Mouse (Mus musculus) embryo, embryonic 10 days (tissue): ENCODE data around the gene Egfr.
A peak's percentile ranks its signal among the peaks of the same experiment; 100 is the strongest.

Source experiments
- DNase-seq: peaks from one replicate; pipeline ENCODE4 v3.0.0-alpha.2; 2015; ENCODE audit warnings: low spot score

The Egfr gene

DNA sequence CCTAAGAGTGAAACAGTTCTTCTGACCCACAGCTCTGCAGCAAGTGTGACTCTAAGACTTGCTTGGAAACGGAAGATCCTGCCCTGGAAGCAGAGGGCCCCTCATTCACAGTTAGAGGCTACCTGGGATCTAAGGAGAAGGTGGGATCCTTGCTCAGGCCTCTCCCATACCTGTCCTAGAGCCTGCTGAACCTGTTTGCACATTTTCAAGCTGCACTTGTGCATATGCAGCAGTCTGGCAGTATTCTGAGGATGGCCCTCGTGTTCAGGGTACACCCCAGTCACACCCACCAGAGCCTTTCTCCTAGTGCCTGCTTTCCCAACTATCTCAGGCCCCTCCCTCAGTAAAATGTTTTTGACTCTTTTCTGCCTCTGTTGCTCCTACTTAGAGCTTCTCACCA lies 29.6 kb downstream of the Egfr start:
- no peak for DNase-seq

DNA sequence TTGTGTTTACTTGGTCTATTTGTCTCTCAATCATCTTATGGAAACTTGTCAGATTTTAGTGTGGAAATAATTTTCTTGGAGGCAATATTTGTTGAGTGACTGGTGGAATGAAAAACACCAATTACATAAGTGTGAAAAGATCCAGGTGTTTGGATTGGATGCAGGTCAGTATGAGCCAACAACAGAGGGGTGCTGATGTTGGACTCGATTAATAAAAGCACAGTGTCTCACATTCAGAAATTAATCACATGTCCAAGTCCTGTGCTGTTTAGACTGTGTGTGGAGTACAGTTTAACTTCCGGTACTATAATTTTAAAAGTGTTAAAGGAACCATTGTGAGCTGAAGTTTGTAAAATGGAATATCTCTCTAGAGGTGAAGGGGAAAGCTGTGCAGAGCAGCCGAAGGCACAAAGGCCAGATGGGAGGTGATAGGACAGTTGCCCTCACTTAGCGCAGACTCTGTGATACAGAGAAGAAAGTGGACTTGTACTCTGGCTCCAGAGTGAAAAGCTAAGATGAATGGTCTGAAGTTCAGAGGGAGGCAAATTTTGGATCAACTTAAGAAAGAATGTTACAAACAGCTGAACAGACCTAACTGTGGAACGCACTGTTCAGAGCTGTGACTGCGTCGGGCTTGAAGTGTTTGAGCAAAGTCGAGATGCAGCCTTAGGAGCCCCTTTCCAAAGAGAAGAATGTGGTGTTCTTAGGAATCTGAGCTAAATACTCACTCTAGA lies 32.1 kb downstream of the Egfr start:
- no peak for DNase-seq

DNA sequence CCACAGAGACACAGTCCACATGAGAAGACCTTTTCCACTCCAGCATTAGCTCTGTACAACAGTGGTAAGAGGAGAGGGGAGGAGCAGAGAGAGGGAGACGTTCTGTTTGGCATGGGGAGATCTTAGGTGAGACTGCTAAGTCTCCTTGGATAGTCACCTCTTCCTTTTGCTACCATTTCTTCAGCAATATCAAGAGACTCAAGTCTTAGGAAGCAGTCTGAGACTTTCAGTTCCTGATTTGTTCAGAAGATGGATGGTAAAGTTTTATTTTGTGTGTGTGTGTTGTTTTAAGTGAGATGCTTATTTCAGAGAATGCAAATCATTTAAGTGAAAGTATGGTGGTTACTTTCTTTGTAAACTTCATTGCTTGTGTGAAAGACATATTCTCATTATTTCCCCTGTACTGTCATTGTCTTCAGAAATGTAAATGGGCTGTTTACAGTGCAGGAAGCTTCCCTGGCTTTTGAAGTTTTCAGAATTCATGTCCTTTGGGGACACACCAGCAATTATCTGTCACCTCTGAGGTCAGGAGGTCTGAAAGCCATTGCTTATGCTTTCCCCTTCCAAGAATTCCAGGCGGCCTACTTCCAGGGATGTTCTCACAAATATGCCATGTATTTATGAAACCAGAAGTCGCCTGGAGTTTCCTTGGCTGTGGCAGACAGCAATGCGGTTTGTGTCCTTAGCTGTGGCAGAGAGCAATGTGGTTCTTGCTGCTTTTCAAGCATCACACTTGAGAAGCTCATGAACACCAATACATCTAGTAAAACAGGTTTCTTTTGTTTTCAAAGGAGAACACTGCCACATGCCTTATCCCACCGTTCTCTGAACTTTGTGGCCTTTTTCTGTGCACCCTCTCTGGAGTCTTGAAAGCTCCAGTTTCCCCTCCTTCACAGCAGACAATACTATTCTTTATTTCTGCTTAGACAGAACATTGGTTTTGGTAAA lies 40.9 kb downstream of the Egfr start:
- DNase-seq: peak; percentile 50

DNA sequence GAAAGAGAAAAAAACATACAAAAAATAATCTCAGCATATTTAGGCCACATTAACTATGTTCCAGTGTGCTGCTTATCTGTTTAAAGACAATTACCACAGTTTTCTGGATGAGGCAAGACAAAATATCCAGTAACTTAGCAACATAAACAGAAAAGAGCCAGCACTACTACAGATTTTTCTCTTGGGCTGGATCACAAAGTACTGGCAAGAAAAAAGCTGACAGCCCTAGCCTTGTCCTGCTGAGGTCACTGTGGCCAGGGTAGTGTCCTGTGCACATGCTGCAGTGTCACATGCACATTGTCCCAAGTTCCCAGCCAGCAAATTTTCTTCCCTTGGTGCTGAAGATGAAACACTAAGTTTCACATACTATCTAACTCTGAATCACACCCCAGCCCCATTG lies 43.0 kb downstream of the Egfr start:
- no peak for DNase-seq

DNA sequence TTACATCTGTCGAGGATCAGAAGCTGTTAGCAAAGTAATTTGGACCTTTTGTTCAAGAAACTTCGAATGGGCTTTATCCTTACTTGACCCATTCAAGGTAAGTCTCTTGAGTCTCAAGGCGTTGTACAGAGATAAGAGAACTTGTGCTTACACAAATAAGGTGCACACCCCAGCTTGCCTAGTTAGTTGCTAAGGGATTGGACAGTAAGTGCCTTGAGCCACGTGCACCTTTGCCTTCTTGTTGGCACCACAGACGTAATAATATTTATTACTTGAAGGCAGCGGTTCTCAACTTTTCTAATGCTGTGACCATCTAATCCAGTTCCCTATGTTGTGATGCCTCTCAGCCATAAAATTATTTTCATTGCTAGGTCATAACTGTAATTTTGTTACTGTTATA lies 43.5 kb downstream of the Egfr start:
- no peak for DNase-seq

DNA sequence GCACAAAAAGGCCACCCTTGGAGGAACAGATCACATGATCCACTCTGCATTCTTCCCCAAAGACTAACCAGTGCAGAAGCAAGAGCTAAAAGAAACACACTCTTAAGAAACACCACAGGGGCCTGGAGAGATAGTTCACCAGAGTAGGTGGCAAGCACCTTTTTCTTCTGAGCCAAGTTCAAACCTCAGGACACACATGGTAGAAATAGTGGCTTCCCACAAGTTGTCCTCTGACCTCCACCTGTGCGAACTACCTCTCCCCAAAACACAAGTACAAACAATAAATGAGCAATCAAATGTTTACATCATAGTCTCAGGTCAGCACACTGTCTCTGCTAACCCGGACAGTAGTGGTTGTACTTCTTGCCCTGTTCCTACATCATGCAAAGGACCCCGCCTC lies 45.5 kb downstream of the Egfr start:
- no peak for DNase-seq

- DNase-seq: no peak
Observed at GRCm38 (mm10) chr11:16798136-16798535, 46.1 kb downstream of the Egfr start.

DNA sequence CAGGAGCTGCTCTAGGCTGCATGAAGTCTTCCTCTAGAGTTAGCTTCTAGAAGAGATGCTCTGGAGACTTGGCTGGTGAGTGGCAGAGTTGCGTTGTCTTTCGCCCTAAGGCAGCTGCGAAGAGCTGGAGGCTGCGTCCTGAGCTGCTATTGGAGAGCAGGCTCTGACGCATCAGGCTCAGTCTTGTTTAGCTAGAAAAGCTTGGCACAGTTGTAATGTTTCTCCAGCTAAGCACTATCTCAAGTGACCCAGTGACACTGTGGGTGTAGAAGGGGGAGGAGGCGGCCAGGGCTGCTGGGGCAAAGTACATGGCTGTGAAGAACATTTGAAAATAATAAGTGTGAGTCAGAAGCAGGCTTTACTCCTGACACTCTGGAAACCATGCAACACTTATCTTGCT lies 48.5 kb downstream of the Egfr start:
- no peak for DNase-seq

- no peak for DNase-seq
Observed at GRCm38 (mm10) chr11:16802668-16803067, 50.7 kb downstream of the Egfr start.

GRCm38 (mm10) chr11:16804016-16804415 lies 52.0 kb downstream of the Egfr start:
- no peak for DNase-seq

GRCm38 (mm10) chr11:16805886-16806285 lies 53.9 kb downstream of the Egfr start:
- no peak for DNase-seq

DNA sequence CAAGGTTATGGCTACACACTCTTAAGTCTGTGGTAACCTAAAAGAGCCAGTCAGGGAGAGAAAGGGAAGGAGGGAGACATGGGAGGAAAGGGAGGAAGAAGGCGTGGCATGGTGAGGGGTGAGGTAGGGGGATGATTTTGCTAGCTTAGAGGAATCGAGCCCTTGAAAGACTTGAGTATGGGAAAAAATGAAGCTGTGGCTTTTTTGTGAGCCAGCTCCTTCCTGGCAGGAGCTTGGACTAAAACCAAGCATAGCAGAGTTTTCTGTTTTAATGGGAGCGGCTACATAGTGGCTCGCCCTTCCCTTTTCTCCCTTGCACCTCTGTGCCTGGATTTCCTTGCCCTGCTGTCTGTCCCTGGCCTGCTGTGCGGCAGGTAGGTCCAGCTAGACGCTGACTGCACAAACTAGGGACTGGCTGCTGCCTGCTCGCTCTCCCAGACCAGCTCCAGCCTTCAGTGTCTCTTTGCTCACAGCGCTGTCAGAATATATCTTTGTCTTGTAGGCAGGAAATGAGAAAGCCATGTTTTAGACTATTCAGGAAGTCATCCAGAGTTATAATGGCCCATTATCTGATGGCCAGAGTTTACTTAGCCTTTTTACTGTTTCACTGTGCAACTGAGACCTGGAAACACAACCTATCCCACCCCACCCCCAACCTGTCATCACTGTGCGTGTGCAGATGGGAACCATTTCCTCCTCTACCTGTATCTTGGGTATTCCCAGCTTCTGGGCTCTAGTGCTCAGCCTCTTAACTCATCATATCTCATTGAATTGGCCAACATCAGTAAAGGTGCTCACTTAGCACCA lies 57.4 kb downstream of the Egfr start:
- DNase-seq: no peak

DNA sequence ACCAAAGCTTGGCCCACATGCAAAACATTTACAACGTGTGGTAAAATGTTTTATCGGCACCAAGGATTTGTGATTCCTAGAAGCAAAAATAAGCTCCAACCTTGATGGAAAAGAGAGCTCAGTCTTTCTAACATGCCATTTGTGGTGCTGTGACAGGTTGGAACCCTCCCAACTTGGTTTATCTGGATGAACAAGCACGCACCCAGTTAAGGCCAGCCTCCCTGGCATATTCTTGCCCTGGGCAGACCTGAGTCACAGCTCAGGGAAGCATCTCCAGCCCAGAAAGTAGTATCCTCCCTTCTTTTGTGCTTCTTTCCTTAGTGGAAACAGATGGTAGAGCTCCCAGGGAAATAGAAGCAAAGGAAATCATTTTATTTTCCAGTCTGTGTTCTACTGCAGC lies 58.1 kb downstream of the Egfr start:
- no peak for DNase-seq

- DNase-seq: no peak
Observed at GRCm38 (mm10) chr11:16813298-16813697, 61.3 kb downstream of the Egfr start.

DNA sequence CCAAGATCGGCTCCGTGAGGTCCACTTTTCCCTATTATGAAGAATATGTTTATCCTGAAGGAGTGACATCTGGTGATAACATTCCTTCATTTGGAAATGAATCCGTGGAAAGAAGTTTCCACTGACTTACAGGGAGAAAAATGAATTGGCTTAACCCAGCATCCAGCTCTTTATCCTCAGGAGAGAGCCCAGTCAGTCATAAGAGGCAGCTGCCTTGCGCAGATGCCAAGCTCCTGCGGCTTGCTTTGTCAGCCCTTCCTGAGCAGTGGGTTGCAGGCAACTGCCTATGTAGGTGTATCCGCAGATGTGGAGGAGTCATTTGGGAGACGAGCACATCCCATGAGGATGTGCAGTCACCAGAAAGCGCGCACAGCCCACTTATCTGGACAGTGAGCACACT lies 64.4 kb downstream of the Egfr start:
- DNase-seq: no peak

- no peak for DNase-seq
Observed at GRCm38 (mm10) chr11:16817336-16818034, 65.5 kb downstream of the Egfr start.

DNA sequence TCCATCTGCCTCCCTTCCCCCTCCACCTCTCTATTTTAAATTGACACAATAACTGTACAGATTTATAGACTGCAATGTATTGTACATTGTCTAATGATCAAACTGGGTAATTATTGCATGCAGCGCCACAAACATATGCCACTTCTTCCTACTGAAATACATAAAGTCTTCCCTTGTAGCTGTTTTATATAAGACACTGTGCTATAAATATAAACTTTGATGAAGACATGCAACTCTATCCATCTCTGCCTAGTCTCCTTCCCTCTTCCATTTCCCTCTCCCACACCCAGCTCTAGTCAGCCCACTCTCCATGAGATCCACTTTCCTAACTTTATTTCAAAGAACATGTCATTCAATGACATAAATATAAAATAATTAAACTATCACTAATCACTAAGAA lies 67.4 kb downstream of the Egfr start:
- DNase-seq: no peak

DNA sequence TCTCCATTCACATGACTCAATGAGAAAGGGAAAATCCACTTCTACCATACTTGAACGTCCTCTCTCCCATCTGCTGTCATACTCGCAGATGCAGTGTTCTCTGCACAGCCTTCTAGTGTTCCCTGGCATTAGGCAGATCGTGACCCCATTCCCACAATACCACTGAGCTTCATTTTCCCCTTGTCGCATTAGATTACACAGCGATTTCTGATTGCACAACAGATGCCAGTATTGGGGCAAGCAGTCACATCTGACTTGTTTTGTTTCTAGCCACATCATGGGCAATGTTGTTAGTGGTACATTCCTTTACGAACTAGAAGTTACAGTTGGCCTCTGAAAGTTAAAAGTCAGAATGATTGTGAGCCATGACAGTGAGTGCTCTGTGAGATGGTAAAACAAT lies 68.1 kb downstream of the Egfr start:
- DNase-seq: no peak

DNA sequence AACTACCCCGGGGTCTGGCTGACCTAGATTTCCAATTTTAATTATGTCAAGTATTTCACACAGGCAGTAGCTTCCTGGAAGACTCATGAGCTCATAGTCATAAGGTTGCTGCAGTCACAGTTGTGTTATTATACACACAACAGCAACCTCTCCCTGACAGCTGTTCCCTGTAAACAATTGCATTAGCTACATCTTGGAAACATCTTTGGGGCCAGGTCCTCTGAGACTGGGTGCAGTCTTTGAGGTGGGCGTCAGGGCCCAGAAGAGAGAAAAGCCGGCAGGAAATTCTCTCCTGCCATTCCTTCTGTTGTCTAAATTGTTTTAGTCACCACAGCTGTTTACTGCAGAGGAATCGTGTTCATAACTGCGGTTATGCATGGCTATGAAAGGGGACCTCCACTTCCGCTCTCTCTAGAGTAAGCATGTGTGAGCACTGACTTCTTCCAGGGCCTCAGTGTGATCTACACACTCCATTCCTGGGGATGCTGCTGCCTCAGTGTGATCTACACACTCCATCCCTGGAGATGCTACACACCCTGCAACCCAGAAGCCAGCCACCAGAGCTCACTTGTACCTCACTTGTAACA lies 69.8 kb downstream of the Egfr start:
- DNase-seq: no peak

- DNase-seq: no peak
Observed at GRCm38 (mm10) chr11:16823830-16824545, 72.0 kb downstream of the Egfr start.

DNA sequence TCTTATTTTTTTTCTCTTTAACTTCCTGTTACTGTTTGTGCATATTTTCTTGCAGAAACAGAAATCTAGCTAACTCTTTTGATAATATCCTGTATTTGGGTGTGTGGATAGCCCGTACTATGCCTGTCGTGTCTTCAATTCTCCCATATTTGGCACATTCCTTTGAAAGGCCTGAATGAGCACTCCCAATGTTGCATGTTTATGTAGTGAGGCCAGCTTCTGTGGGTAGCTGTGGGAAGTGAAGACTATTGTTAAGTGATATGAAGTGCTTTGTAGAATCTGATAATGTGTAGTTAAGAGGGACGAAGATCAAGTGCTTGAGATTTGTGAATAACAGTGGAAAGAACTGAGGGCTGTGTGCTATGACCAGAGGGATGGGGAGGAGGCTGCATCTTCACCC lies 77.5 kb downstream of the Egfr start:
- DNase-seq: no peak
